Mouse (Mus musculus): Measurements from ENCODE around the gene Khdc4.

Khdc4 gene

GRCm38 (mm10) chr3:88719098-88719497 lies 33.5 kb downstream of the Khdc4 start:
- peak; percentile 62 for DNase-seq (ENCODE audit: low spot score)

GRCm38 (mm10) chr3:88736556-88736955 lies 51.0 kb downstream of the Khdc4 start:
- DNase-seq (ENCODE audit: low spot score): no peak

GRCm38 (mm10) chr3:88738641-88739040 lies 53.0 kb downstream of the Khdc4 start:
- DNase-seq (ENCODE audit: low spot score): no peak

GRCm38 (mm10) chr3:88740147-88740546 lies 54.5 kb downstream of the Khdc4 start:
- no peak for DNase-seq (ENCODE audit: low spot score)

- DNase-seq (ENCODE audit: low spot score): no peak
These were observed 59.9 kb downstream of the Khdc4 start for GRCm38 (mm10) chr3:88745534-88745933.

GRCm38 (mm10) chr3:88746139-88746870 lies 60.7 kb downstream of the Khdc4 start:
- no peak for DNase-seq (ENCODE audit: low spot score)

- no peak for DNase-seq (ENCODE audit: low spot score)
These were observed 61.2 kb downstream of the Khdc4 start for GRCm38 (mm10) chr3:88746871-88747231.

- no peak for DNase-seq (ENCODE audit: low spot score)
These were observed 68.7 kb downstream of the Khdc4 start for GRCm38 (mm10) chr3:88754283-88754682.

GRCm38 (mm10) chr3:88755541-88755940 lies 69.9 kb downstream of the Khdc4 start:
- no peak for DNase-seq (ENCODE audit: low spot score)

- DNase-seq (ENCODE audit: low spot score): no peak
These were observed 70.7 kb downstream of the Khdc4 start for GRCm38 (mm10) chr3:88756276-88756675.

- DNase-seq (ENCODE audit: low spot score): peak; percentile 72
These were observed 72.5 kb downstream of the Khdc4 start for GRCm38 (mm10) chr3:88758045-88758500.

- DNase-seq (ENCODE audit: low spot score): no peak
These were observed 76.0 kb downstream of the Khdc4 start for GRCm38 (mm10) chr3:88761619-88762018.

GRCm38 (mm10) chr3:88762401-88762831 lies 76.8 kb downstream of the Khdc4 start:
- DNase-seq (ENCODE audit: low spot score): no peak
